Mouse (Mus musculus) embryo, embryonic 9.5 days (tissue): Measurements from ENCODE around the gene Zfp286.
"Not testable (repeated sequence)": the region's sequence is repeated elsewhere in the genome, so short reads cannot be mapped to it uniquely, and the experiment has no call there.

Source experiments
- DNase-seq: peaks from one replicate; pipeline ENCODE4 v3.0.0-alpha.2; 2017; ENCODE audit errors: extremely low spot score

The Zfp286 gene

GRCm38 (mm10) chr11:62804119-62804518 lies 14.9 kb upstream of the Zfp286 start:
- DNase-seq: no peak

DNA sequence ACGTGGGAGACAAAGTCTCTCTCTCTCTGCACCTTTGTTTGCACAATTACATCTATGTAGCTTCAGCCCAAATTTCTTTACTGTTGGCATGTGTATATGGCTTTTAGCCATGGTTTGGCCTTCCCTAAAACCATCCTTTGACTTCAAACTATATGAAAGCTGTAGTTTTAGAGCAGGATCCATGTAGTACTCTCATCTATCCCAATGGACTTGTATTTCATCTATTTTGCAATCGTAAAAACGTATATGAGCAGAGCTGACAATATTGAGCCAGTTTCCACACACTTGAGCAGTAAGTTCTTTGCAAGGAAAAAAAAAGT lies 315 bp upstream of the Zfp286 start:
- DNase-seq: no peak

DNA sequence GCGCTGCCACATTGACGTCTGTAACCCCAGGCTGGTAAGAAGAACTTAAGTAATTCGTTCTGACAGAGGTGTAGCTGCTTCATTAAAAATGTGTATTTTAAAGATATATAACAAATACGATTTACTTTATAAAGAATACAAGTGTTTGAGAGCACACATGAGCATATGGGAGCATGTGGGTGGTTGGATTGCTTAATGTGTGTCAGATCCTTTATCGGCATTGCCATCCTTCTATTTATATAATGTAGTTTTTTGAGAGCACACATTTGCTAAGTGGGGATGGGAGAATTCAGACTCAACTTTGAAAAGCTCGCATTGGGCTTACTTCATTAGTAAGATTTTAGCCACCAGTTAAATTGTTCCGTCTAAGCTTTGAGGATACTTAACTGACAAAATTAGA lies 12.8 kb downstream of the Zfp286 start:
- DNase-seq: no peak

- DNase-seq: no peak
These were observed 28.4 kb downstream of the Zfp286 start for GRCm38 (mm10) chr11:62760755-62761457.

DNA sequence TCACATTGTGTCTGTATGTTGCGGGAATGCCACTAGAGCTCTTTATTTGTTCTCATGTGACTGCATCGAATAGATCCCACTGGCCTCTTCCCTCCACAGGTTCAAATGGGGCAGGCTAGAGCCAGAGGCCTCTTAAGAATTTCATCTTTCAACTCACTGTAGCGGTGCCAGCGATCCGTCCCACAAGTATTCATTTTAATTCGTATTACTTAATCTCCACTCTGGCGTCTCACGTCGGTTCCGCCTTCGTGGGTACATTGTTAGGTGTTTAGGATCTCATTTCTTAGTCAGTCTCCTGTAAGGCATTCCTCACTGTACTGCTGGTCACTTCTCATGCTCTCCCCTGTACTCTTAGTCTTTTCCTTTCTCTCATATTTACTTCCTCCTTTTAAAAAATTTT lies 30.8 kb downstream of the Zfp286 start:
- no peak for DNase-seq

DNA sequence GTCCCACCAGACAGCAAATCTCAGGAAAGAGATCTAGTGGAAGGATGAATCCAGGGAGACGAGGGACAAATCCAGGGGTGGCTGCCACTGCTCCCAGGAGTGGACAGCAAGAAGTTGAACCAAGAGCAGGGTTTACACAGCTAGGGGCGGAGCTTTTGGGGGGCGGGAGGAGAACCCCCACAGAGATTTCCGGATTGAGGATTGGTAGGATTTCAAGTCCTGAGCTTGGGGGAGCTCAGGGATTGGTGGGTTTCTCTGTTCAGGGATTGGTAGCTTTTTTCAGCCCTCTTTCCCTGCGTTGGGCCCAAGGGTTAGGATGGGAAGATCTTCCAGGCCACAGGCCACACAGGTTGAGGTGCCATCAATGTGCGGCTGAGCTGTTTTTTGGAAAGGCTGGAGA lies 31.4 kb downstream of the Zfp286 start:
- no peak for DNase-seq

GRCm38 (mm10) chr11:62757143-62757507 lies 32.1 kb downstream of the Zfp286 start:
- no peak for DNase-seq

DNA sequence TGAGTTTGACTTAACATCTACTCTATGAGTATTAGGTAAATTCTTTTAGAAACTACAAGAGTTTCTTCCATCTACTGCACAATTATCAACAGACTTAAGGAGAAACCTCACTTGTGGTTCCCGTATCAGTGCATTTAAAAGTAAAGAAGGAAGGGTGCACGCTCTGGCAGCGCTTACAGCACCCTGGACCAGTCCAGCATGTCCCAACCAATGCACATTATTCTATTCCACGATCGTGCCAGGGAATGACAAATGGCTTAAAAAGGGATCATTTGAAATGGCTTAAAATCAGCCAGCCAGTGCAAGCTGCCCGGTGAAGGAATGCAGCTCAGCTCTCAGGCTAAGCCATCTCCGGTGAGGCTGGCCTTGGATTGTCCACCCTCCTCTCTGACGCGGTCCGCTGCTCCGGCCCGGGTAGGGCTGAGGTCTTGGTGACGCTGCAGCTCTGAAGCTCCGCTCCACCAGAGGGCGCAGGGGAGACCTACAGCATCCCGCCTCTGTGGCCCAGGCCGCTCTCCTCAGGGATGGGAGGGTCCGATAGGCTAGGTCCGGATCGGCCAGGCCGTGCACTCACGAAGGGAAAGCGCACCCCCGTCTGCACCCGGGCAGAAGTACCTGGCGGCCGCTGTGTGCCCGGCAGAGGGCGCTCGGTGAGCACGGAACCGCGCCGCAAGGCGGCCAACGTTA lies 32.7 kb downstream of the Zfp286 start:
- peak; percentile 94 for DNase-seq

GRCm38 (mm10) chr11:62752780-62753179 lies 36.5 kb downstream of the Zfp286 start, which contains the start of gene Gm10428:
Gene Gm10428, plus strand, starts transcription at chr11:62753100.
- no peak for DNase-seq

GRCm38 (mm10) chr11:62752191-62752590 lies 37.1 kb downstream of the Zfp286 start:
- DNase-seq: no peak

DNA sequence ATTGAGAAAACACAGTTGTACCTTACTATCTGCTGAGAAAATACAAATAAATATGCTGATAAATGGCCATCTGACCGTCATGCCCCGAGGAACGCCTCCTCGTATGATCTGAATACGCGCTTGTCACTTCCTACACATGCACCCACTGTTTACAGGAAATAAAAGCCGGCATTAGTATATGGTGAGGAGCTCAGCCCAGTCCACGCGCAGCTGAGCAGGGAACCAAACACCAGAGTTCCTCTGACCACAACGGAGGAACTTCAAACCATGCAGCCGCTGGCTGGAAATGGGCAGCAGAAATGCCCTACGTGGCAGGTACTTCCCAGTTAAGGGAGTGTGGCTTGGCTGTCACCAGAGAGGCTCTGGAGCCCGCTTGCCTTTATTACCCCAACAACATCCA lies 39.8 kb downstream of the Zfp286 start:
- DNase-seq: not testable (repeated sequence)

DNA sequence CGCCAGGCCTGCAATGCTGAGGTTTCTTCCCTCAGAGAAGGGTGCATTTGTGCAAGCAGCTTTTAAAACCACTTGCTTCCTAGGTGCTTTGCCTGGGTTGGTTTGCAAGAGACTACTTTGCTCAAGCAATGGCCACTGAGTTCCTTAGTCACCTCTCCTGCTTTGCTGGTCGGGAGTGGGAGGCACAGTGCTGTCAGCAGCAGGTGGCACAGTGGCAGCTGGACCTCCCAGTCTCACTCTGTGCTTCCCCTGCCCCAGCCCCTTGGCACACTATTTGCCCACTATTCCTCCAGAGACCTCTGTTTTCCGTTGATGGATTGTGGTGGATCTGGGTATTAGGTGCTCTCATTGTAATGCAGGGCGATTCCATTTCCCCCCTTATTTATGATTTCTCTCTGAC lies 41.2 kb downstream of the Zfp286 start:
- no peak for DNase-seq

DNA sequence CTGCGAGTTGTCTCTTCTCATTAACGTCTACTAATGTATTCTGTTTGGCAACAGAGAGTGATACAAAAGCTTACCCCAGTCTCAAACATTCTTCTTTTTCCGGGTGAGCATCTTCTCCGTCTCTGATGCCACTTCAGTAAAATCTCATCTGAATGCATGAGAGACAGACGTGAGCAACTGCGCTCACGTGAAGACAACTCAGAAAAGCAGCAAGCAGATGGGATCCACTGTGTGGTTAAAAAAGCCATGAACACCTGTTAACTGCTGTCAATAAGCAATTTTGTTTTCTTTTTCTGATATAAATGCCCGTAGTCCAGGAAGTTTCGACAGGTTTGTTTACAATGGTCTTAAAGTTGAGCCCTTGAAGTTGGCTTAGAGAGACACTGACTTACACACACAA lies 42.0 kb downstream of the Zfp286 start:
- DNase-seq: no peak

DNA sequence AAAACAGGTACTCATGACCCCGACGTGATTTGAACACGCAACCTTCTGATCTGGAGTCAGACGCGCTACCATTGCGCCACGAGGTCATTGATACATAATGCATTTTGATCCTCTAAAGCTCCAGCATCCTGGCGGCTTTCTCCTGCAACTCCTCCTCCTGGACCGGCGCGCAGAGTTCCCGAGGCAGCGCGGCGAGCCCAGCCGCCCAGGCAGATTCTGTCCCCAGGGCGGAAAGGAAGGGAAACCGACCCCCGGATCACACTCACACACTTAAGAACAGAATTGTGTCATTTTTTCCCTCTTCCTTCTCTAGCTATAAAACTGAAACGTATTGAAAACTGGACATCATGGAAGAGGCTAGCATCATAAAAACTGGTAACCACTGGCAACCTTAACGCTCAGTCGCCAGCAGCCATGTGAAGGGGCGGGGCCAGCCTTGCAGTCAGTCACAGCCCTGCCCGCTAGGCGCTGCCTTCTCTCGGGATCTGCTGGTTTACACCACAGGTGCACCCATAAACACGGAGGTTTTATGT lies 43.2 kb downstream of the Zfp286 start:
- peak; percentile 75 for DNase-seq

- DNase-seq: peak; percentile 66
These were observed 45.2 kb downstream of the Zfp286 start for GRCm38 (mm10) chr11:62744103-62744502.

- DNase-seq: no peak
These were observed 46.9 kb downstream of the Zfp286 start for GRCm38 (mm10) chr11:62742261-62742957.

- DNase-seq: no peak
These were observed 48.1 kb downstream of the Zfp286 start for GRCm38 (mm10) chr11:62741186-62741585.

- DNase-seq: no peak
These were observed 56.6 kb downstream of the Zfp286 start for GRCm38 (mm10) chr11:62732665-62733064.

DNA sequence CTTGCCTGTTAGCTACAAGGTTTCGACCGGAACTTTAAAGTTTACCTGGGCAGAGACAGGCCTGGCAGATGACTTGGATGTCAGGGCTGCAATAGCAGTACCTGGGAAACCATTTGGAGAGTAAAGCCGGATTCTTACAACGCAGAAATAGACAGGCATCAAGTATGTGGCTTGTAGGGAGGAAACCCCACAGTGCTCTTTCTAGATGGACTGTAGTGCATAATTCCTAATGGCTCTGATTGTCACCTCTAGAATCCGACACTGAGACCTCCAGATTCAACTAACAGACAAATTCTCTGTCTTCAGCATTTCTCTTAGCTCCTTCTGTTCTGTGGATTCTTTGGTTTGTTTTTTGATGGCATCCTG lies 57.3 kb downstream of the Zfp286 start:
- no peak for DNase-seq

GRCm38 (mm10) chr11:62731311-62732021 lies 57.8 kb downstream of the Zfp286 start, which contains the start of gene Zfp287:
Gene Zfp287, minus strand, starts transcription at chr11:62731905.
- peak; percentile 91 for DNase-seq

- no peak for DNase-seq
These were observed 61.0 kb downstream of the Zfp286 start for GRCm38 (mm10) chr11:62728276-62728675.

DNA sequence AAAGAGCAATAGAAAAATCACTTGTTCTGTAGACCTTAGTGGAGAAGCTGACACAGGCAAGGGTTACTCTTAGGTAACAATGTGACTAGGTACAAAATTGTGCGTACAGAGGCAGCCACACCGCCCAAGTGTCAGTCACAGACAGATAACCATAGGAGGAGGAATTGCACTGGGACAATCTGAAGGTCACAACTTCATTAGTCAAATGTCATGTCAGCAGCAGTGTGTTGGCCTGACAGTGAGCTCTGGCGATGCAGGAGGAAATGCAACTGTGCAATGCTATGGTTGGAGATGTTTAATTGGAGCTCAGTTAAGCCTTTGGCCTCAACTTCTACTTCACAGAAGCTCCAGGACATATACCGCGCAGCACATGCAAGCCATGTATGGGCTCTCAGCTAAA lies 78.6 kb downstream of the Zfp286 start:
- DNase-seq: no peak
